Mouse (Mus musculus) urinary bladder, adult 18-20 months (tissue): ENCODE measurements at regions not wholly inside any gene's neighbourhood (a gene's known extent, or its start where the extent isn't known, plus 50 kb on each side); places are given as distances from the start of the nearest gene placed in this dataset.
"Not testable (repeated sequence)": the region's sequence is repeated elsewhere in the genome, so short reads cannot be mapped to it uniquely, and the experiment has no call there.

Experiments used
- DNase-seq, 2 experiments: peaks; one replicate each; pipeline ENCODE4 v3.0.0; 2022; ENCODE audit warnings: low spot score in 2 of 2, mixed read lengths in 2 of 2

GRCm38 (mm10) chr3:60804711-60805293 lies 197.8 kb upstream of the P2ry1 start:
- no peak for DNase-seq

GRCm38 (mm10) chr3:60811924-60812323 lies 190.7 kb upstream of the P2ry1 start:
- no peak for DNase-seq

- no peak for DNase-seq
Measured at GRCm38 (mm10) chr3:60813485-60813884, 189.1 kb upstream of the P2ry1 start.

GRCm38 (mm10) chr3:60819684-60820281 lies 182.8 kb upstream of the P2ry1 start:
- DNase-seq: no peak

GRCm38 (mm10) chr3:60821463-60821862 lies 181.1 kb upstream of the P2ry1 start:
- DNase-seq: no peak

GRCm38 (mm10) chr3:60826759-60827158 lies 175.8 kb upstream of the P2ry1 start:
- DNase-seq: no peak

GRCm38 (mm10) chr3:60832385-60832784 lies 170.2 kb upstream of the P2ry1 start:
- no peak for DNase-seq

- DNase-seq: no peak
Measured at GRCm38 (mm10) chr3:60841895-60842294, 160.7 kb upstream of the P2ry1 start.

- no peak for DNase-seq
Measured at GRCm38 (mm10) chr3:60845293-60845692, 157.3 kb upstream of the P2ry1 start.

- DNase-seq: no peak
Measured at GRCm38 (mm10) chr3:60848437-60848836, 154.2 kb upstream of the P2ry1 start.

GRCm38 (mm10) chr3:60853773-60854172 lies 148.8 kb upstream of the P2ry1 start:
- DNase-seq: no peak

GRCm38 (mm10) chr3:60855734-60856133 lies 146.9 kb upstream of the P2ry1 start:
- no peak for DNase-seq

- no peak for DNase-seq
Measured at GRCm38 (mm10) chr3:60858474-60859118, 144.0 kb upstream of the P2ry1 start.

- no peak for DNase-seq
Measured at GRCm38 (mm10) chr3:60859119-60859515, 143.5 kb upstream of the P2ry1 start.

- DNase-seq: not testable (repeated sequence)
Measured at GRCm38 (mm10) chr3:60876858-60877257, 125.7 kb upstream of the P2ry1 start.

- no peak for DNase-seq
Measured at GRCm38 (mm10) chr3:60878880-60879279, 123.7 kb upstream of the P2ry1 start.

GRCm38 (mm10) chr3:60884027-60884426 lies 118.6 kb upstream of the P2ry1 start:
- no peak for DNase-seq

GRCm38 (mm10) chr3:60889191-60889861 lies 113.3 kb upstream of the P2ry1 start:
- no peak for DNase-seq

- DNase-seq: no peak
Measured at GRCm38 (mm10) chr3:60897628-60898269, 104.8 kb upstream of the P2ry1 start.

- DNase-seq: no peak
Measured at GRCm38 (mm10) chr3:60898720-60899119, 103.9 kb upstream of the P2ry1 start.

- DNase-seq: no peak
Measured at GRCm38 (mm10) chr3:60901571-60901970, 101.0 kb upstream of the P2ry1 start.

GRCm38 (mm10) chr3:60916411-60916810 lies 86.2 kb upstream of the P2ry1 start:
- DNase-seq: no peak
